22 mouse cellular contexts compared by ENCODE assay signal in the genomic region with DNA sequence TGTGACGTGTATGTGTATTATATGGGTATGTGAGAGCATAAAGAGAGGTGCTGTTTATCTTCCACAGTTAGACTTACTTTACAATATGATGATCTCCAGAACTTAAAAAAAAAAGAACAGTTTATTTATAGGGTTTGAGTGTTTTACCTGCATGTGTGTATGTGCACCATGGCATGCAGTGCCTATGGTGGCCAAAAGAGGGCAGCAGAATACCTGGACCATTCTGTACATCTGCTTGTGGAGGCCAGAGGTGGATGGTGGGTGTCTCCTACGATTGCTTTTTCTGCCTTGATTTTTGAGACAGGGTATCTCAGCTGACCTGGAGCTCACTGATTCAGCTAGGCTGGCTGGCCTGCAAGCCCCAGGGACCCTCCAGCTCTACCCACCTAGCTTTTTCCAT. TPM values are rescaled to one million over a fixed set of nuclear protein-coding genes. Genes with fewer than 3 reads are reported as not detected.
DNase-seq lines count a peak whose midpoint lies in the region; ATAC-seq and TF ChIP-seq lines count a peak whose summit lies in the region.
"Had no signal": no experiment of that assay in that cellular context is flagged by ENCODE, and none has a peak within 500 bp of the region (broad histone marks: within the 10 kb centered on the region; RNA-seq: fewer than 3 reads in every experiment).

No protein-coding gene starts in this region.

- TF ChIP-seq EP300 in lung, postnatal 0 days (IDR thresholded peaks at IDR 0.05), result no peak
- TF ChIP-seq EP300 in MEL (IDR thresholded peaks at IDR 0.05; ENCODE audit: low read depth in 1 of 2, low read length in 2 of 2), result no peak

- 95% methylated on average over 2 of the region's 2 CpGs for WGBS in kidney, adult 2 months
- 93% methylated on average over 2 of the region's 2 CpGs for WGBS in lung, postnatal 0 days

- no peak overlapping the region for H3K9ac ChIP-seq in lung, postnatal 0 days (replicated peaks; ENCODE audit: low read depth)
- H3K9ac ChIP-seq in MEL (ENCODE audit: control insufficient read depth, low read depth, low read length, poor library complexity, severe bottlenecking), result no peak overlapping the region
- H3K9ac ChIP-seq: forebrain, embryonic 12.5 days; heart, embryonic 15.5 days; liver, embryonic 15.5 days had no signal

- no peaks in the 10 kb centered on the region for H3K27me3 ChIP-seq in kidney, adult 2 months (replicated peaks; ENCODE audit: control insufficient read depth, insufficient read depth, low read length)
- H3K27me3 ChIP-seq in lung, postnatal 0 days (replicated peaks; ENCODE audit: insufficient read depth, low read length), result no peaks in the 10 kb centered on the region
- no peaks in the 10 kb centered on the region for H3K27me3 ChIP-seq in MEL (ENCODE audit: control insufficient read depth in 1 of 2, insufficient read depth in 2 of 2, low read length in 2 of 2)
- H3K27me3 ChIP-seq: forebrain, embryonic 12.5 days; heart, embryonic 15.5 days; liver, embryonic 15.5 days had no signal

- H3K36me3 ChIP-seq in kidney, adult 2 months (ENCODE audit: control insufficient read depth, insufficient read depth, low read length), result no peaks in the 10 kb centered on the region
- no peaks in the 10 kb centered on the region for H3K36me3 ChIP-seq in lung, postnatal 0 days (ENCODE audit: insufficient read depth, low read length)
- H3K36me3 ChIP-seq in MEL (ENCODE audit: control insufficient read depth in 1 of 2, insufficient read depth in 2 of 2, low read length in 2 of 2), result no peaks in the 10 kb centered on the region
- H3K36me3 ChIP-seq: forebrain, embryonic 12.5 days; liver, embryonic 15.5 days had no signal

- no peaks in the 10 kb centered on the region for H3K9me3 ChIP-seq in lung, postnatal 0 days (ENCODE audit: low read length)
- H3K9me3 ChIP-seq in MEL (replicated peaks; ENCODE audit: insufficient read depth, low read length), result no peaks in the 10 kb centered on the region
- H3K9me3 ChIP-seq: forebrain, embryonic 12.5 days; heart, embryonic 15.5 days; limb, embryonic 10.5 days; liver, embryonic 15.5 days had no signal

- no peak for ATAC-seq in lung, postnatal 0 days
- ATAC-seq: hindbrain, embryonic 16.5 days had no signal

- TF ChIP-seq POLR2A in kidney, adult 2 months (IDR thresholded peaks at IDR 0.05; ENCODE audit: low read depth, low read length), result no peak
- no peak for TF ChIP-seq POLR2A in MEL (IDR thresholded peaks at IDR 0.05; ENCODE audit: control insufficient read depth in 1 of 2, insufficient read depth in 1 of 2, low read depth in 1 of 2, low read length in 2 of 2, poor library complexity in 1 of 2)

- H3K79me2 ChIP-seq in MEL (ENCODE audit: control insufficient read depth, insufficient read depth, low read length, poor library complexity), result no peaks in the 10 kb centered on the region

- 0 out of 2 replicates have a peak, but pooled peaks have one; percentile 11 for TF ChIP-seq CTCF in kidney, adult 2 months (conservative IDR thresholded peaks at IDR 0.05; ENCODE audit: insufficient read depth, insufficient read length, low read depth, low read length)
- peak; percentile 29 for TF ChIP-seq CTCF in lung, postnatal 0 days (IDR thresholded peaks at IDR 0.05)
- peak; percentile 20 to 47 (median 33); a peak in 4 of 6 replicates for TF ChIP-seq CTCF in MEL (IDR thresholded peaks at IDR 0.05 in 2 of 3, conservative IDR thresholded peaks at IDR 0.05 in 1 of 3; ENCODE audit: control insufficient read depth in 1 of 3, insufficient read depth in 1 of 3, low read depth in 2 of 3, low read length in 3 of 3, poor library complexity in 1 of 3, severe bottlenecking in 1 of 3)

- no peak for DNase-seq in kidney, adult 2 months
- no peak for DNase-seq in kidney, adult 11 months
- no peak for DNase-seq in lung, postnatal 0 days (ENCODE audit: low spot score)
- DNase-seq in lung, postnatal 10 days, result no peak
- peak; percentile 6 for DNase-seq in MEL (ENCODE audit: low read depth, low spot score)
- no peak for DNase-seq in urinary bladder, postnatal 36 days (ENCODE audit: low spot score in 2 of 2)
- DNase-seq in cerebellum, adult 9-10 months, result no peak
- DNase-seq: adrenal gland, adult 2 months; cerebellum, adult 9-11 months; gastrocnemius, postnatal 10 days; heart, postnatal 4 days; kidney, adult 8-10 months; layer of hippocampus, adult 9-11 months; lung, postnatal 36 days; right cerebral cortex, adult 18-20 months; thymus, postnatal 36 days had no signal

- TF ChIP-seq RAD21 in MEL (IDR thresholded peaks at IDR 0.05; ENCODE audit: low read depth, low read length), result peak; percentile 5

- no peak overlapping the region for H3K4me2 ChIP-seq in lung, postnatal 0 days (replicated peaks; ENCODE audit: low read depth, low read length)
- H3K4me2 ChIP-seq: forebrain, embryonic 12.5 days; heart, embryonic 15.5 days; liver, embryonic 15.5 days had no signal

- no peaks in the 10 kb centered on the region for H3K4me1 ChIP-seq in kidney, adult 2 months (ENCODE audit: control insufficient read depth, insufficient read depth, low read length)
- H3K4me1 ChIP-seq in lung, postnatal 0 days (ENCODE audit: insufficient read depth, low read depth, low read length), result no peaks in the 10 kb centered on the region
- H3K4me1 ChIP-seq in MEL (ENCODE audit: control insufficient read depth in 1 of 2, insufficient read depth in 2 of 2, low read length in 2 of 2), result no peaks in the 10 kb centered on the region
- H3K4me1 ChIP-seq: forebrain, embryonic 12.5 days; heart, embryonic 15.5 days; limb, embryonic 10.5 days; liver, embryonic 15.5 days had no signal

- H3K4me3 ChIP-seq in kidney, adult 2 months (ENCODE audit: insufficient read depth, low read depth, low read length), result no peak overlapping the region
- no peak overlapping the region for H3K4me3 ChIP-seq in lung, postnatal 0 days (ENCODE audit: low read depth, low read length)
- no peak overlapping the region for H3K4me3 ChIP-seq in MEL (ENCODE audit: control insufficient read depth in 1 of 2, insufficient read depth in 1 of 2, low read depth in 2 of 2, low read length in 2 of 2)
- H3K4me3 ChIP-seq: forebrain, embryonic 12.5 days; heart, embryonic 15.5 days; limb, embryonic 10.5 days; liver, embryonic 15.5 days had no signal

- no peak overlapping the region for H3K27ac ChIP-seq in kidney, adult 2 months (ENCODE audit: insufficient read depth, low read depth, low read length)
- no peak overlapping the region for H3K27ac ChIP-seq in lung, postnatal 0 days (ENCODE audit: low read length)
- no peak overlapping the region for H3K27ac ChIP-seq in MEL (ENCODE audit: control insufficient read depth, low read depth, low read length)
- H3K27ac ChIP-seq: forebrain, embryonic 12.5 days; heart, embryonic 15.5 days; limb, embryonic 10.5 days; liver, embryonic 15.5 days had no signal

TF ChIP-seq in MEL, 35 proteins besides CTCF, POLR2A, EP300 and RAD21:
- no peak for TF ChIP-seq UBTF (IDR thresholded peaks at IDR 0.05; ENCODE audit: borderline replicate concordance, insufficient read depth, low read depth, low read length)
- no peak for TF ChIP-seq USF1 (IDR thresholded peaks at IDR 0.05; ENCODE audit: low read depth, low read length)
- TF ChIP-seq MAFK (IDR thresholded peaks at IDR 0.05; ENCODE audit: borderline replicate concordance, low read depth, low read length), result no peak
- no peak for TF ChIP-seq ZMIZ1 (IDR thresholded peaks at IDR 0.05; ENCODE audit: low read depth, low read length)
- TF ChIP-seq HCFC1 (IDR thresholded peaks at IDR 0.05; ENCODE audit: low read depth, low read length), result no peak
- TF ChIP-seq SMC3 (IDR thresholded peaks at IDR 0.05; ENCODE audit: low read depth, low read length), result 0 out of 2 replicates have a peak, but pooled peaks have one; percentile 17
TF ChIP-seq in MEL: peak in this region for 1.

RNA-seq across cellular contexts. Expression of gene Cyp39a1, which starts 57.3 kb away (rescaled TPM):
- 2.6 and 3.6 TPM in 2 replicates for polyA plus RNA-seq in kidney, adult 2 months (2012; rRNA removed)
- polyA plus RNA-seq in lung, postnatal 0 days (2015; fragmentation: Nextera tagmentation; extraction: Ambion mirVana), result 26.1 and 31.1 TPM in 2 replicates
- total RNA-seq in MEL (2012; rRNA removed), result not detected in 2 replicates
- polyA plus RNA-seq in MEL (2012; ENCODE audit: insufficient read depth in 1 of 2, insufficient read length in 2 of 2, low read depth in 1 of 2, low replicate concordance in 2 of 2, missing spikeins in 1 of 2), result not detected
- total RNA-seq: megakaryocyte-erythroid progenitor cell, adult 5-6 weeks had no signal

RNA-seq across cellular contexts. Expression of gene Slc25a27, which starts 57.5 kb away (rescaled TPM):
- polyA plus RNA-seq in kidney, adult 2 months (2012; rRNA removed), result 2.2 and 3.1 TPM in 2 replicates
- polyA plus RNA-seq in lung, postnatal 0 days (2015; fragmentation: Nextera tagmentation; extraction: Ambion mirVana), result 12.0 and 15.3 TPM in 2 replicates
- total RNA-seq in MEL (2012; rRNA removed), result not detected in 2 replicates
- not detected for polyA plus RNA-seq in MEL (2012; ENCODE audit: insufficient read depth in 1 of 2, insufficient read length in 2 of 2, low read depth in 1 of 2, low replicate concordance in 2 of 2, missing spikeins in 1 of 2)
